Comparison of ENCODE assay signal across 9 mouse cellular contexts in the genomic region with DNA sequence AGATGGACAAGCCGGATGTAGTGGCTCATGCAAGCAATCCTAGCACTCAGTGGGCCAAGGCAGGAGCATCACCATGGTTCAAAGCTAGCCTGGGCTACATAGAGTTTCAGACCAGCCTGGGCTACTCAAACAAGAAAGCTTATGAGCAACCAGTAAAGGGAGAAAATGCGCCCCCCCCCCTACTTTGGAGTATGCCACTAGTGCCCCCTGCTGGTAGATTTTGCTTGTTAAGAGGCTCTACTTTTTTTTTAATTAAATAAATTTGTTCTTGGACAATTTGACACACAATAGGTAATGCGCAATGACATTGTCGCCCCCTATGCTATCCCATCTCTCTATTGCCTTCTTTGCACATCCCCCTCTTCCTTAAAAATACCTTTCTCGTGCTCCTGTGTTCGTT. TPM values are rescaled to one million over a fixed set of nuclear protein-coding genes. Genes with fewer than 3 reads are reported as not detected.
DNase-seq lines count a peak whose midpoint lies in the region; ATAC-seq and TF ChIP-seq lines count a peak whose summit lies in the region.
"Had no signal": no experiment of that assay in that cellular context is flagged by ENCODE, and none has a peak within 500 bp of the region (broad histone marks: within the 10 kb centered on the region; RNA-seq: fewer than 3 reads in every experiment).

No protein-coding gene starts in this region.

- WGBS in kidney, postnatal 0 days: 63% methylated on average over 6 of the region's 6 CpGs
- 63% methylated on average over 6 of the region's 6 CpGs for WGBS in kidney, embryonic 16.5 days
- WGBS in neural tube, embryonic 11.5 days: 62% methylated on average over 6 of the region's 6 CpGs

- H3K9ac ChIP-seq in kidney, postnatal 0 days (ENCODE audit: low read depth, low read length): no peak overlapping the region
- H3K9ac ChIP-seq in kidney, embryonic 16.5 days (replicated peaks; ENCODE audit: low read length): no peak overlapping the region
- H3K9ac ChIP-seq in neural tube, embryonic 11.5 days (ENCODE audit: low read length): no peak overlapping the region

- no peaks in the 10 kb centered on the region for H3K36me3 ChIP-seq in kidney, postnatal 0 days (ENCODE audit: insufficient read depth, low read length)
- H3K36me3 ChIP-seq in kidney, embryonic 16.5 days (ENCODE audit: insufficient read depth, low read length): no peaks in the 10 kb centered on the region
- H3K36me3 ChIP-seq in neural tube, embryonic 11.5 days (ENCODE audit: control insufficient read depth, insufficient read depth, low read length): no peaks in the 10 kb centered on the region

- peak; percentile 58 for DNase-seq in adrenal gland, postnatal 14 days
- DNase-seq in adrenal gland, postnatal 4 days (ENCODE audit: low spot score in 2 of 2): no peak
- peak; percentile 62 for DNase-seq in kidney, postnatal 0 days (ENCODE audit: low spot score)
- DNase-seq in B cell, adult 2 months: peak; percentile 56 to 59
- peak; percentile 80 for DNase-seq in embryo, embryonic 11 days
- peak; percentile 63 for DNase-seq in neural tube, embryonic 11.5 days (ENCODE audit: low spot score)
- DNase-seq in frontal cortex, postnatal 36 days (ENCODE audit: low spot score in 2 of 2): no peak

- H3K4me1 ChIP-seq in kidney, postnatal 0 days (replicated peaks; ENCODE audit: insufficient read depth, low read length): no peaks in the 10 kb centered on the region
- H3K4me1 ChIP-seq in kidney, embryonic 16.5 days (ENCODE audit: insufficient read depth, low read length): no peaks in the 10 kb centered on the region
- no peaks in the 10 kb centered on the region for H3K4me1 ChIP-seq in neural tube, embryonic 11.5 days (ENCODE audit: control insufficient read depth, insufficient read depth, low read length)

- H3K4me3 ChIP-seq in kidney, postnatal 0 days (replicated peaks; ENCODE audit: low read depth, low read length): no peak overlapping the region
- no peak overlapping the region for H3K4me3 ChIP-seq in kidney, embryonic 16.5 days (ENCODE audit: low read length)
- H3K4me3 ChIP-seq in neural tube, embryonic 11.5 days (ENCODE audit: low read depth, low read length): no peak overlapping the region

- H3K27me3 ChIP-seq in kidney, postnatal 0 days (ENCODE audit: insufficient read depth, low read length): no peaks in the 10 kb centered on the region
- no peaks in the 10 kb centered on the region for H3K27me3 ChIP-seq in kidney, embryonic 16.5 days (ENCODE audit: insufficient read depth, low read length)
- no peaks in the 10 kb centered on the region for H3K27me3 ChIP-seq in neural tube, embryonic 11.5 days (ENCODE audit: control insufficient read depth, insufficient read depth, low read length)

- no peaks in the 10 kb centered on the region for H3K9me3 ChIP-seq in kidney, postnatal 0 days (replicated peaks; ENCODE audit: low read length)
- H3K9me3 ChIP-seq in kidney, embryonic 16.5 days (ENCODE audit: low read length): no peaks in the 10 kb centered on the region
- no peaks in the 10 kb centered on the region for H3K9me3 ChIP-seq in neural tube, embryonic 11.5 days (ENCODE audit: control insufficient read depth, low read length)

- no peak for ATAC-seq in kidney, postnatal 0 days (replicated peaks; ENCODE audit: low FRiP score, low read depth)
- no peak for ATAC-seq in kidney, embryonic 16.5 days (ENCODE audit: low FRiP score, low TSS enrichment)
- no peak for ATAC-seq in neural tube, embryonic 11.5 days (ENCODE audit: insufficient read depth, low FRiP score, low TSS enrichment)

- H3K27ac ChIP-seq in kidney, postnatal 0 days: no peak overlapping the region
- H3K27ac ChIP-seq in kidney, embryonic 16.5 days (ENCODE audit: low read length): no peak overlapping the region
- no peak overlapping the region for H3K27ac ChIP-seq in neural tube, embryonic 11.5 days (ENCODE audit: low read depth, low read length)

- no peak overlapping the region for H3K4me2 ChIP-seq in kidney, postnatal 0 days (ENCODE audit: low read length)
- no peak overlapping the region for H3K4me2 ChIP-seq in kidney, embryonic 16.5 days (replicated peaks; ENCODE audit: low read depth, low read length)
- no peak overlapping the region for H3K4me2 ChIP-seq in neural tube, embryonic 11.5 days (ENCODE audit: low read depth)

- peak; percentile 76 for TF ChIP-seq CTCF in kidney, postnatal 0 days (IDR thresholded peaks at IDR 0.05; ENCODE audit: low read depth)

RNA-seq across cellular contexts. Expression of gene Slc47a1, which starts 9.9 kb away (rescaled TPM):
- total RNA-seq in adrenal gland, postnatal 14 days (2021): 1.7 and 6.8 TPM in 2 replicates
- total RNA-seq in adrenal gland, postnatal 4 days (2021): 10 to 100 TPM in 1 of 2 experiments, 1 to 10 TPM in 1; 5.3 to 11.5 TPM
- polyA plus RNA-seq in kidney, postnatal 0 days (2015; fragmentation: Nextera tagmentation; extraction: Ambion mirVana): 45.7 and 51.5 TPM in 2 replicates
- 39.5 and 48.8 TPM in 2 replicates for polyA plus RNA-seq in kidney, embryonic 16.5 days (2015; fragmentation: Nextera tagmentation; extraction: Ambion mirVana)
- polyA plus RNA-seq in neural tube, embryonic 11.5 days (2014; fragmentation: Nextera tagmentation; extraction: Ambion mirVana): 0.08 TPM in 1 of 2 replicates, not detected in the other

RNA-seq across cellular contexts. Expression of gene Slc47a2, which starts 45.4 kb away (rescaled TPM):
- not detected in 2 replicates for total RNA-seq in adrenal gland, postnatal 14 days (2021)
- under 1 TPM in 1 of 2 experiments, not detected in 1; 0.11 TPM for total RNA-seq in adrenal gland, postnatal 4 days (2021)
- 0.17 and 0.22 TPM in 2 replicates for polyA plus RNA-seq in kidney, postnatal 0 days (2015; fragmentation: Nextera tagmentation; extraction: Ambion mirVana)
- polyA plus RNA-seq in kidney, embryonic 16.5 days (2015; fragmentation: Nextera tagmentation; extraction: Ambion mirVana): 0.10 TPM in 1 of 2 replicates, not detected in the other
- polyA plus RNA-seq in neural tube, embryonic 11.5 days (2014; fragmentation: Nextera tagmentation; extraction: Ambion mirVana): not detected in 2 replicates
- total RNA-seq: gastrocnemius, postnatal 4 days had no signal

Comparison
In these comparisons a context has a peak if more than half of its experiments do, and no peak if none do; other contexts are left out.
1. DNase-seq: peak in adrenal gland, postnatal 14 days (single experiment), kidney, postnatal 0 days (single experiment), B cell, adult 2 months (2 of 2), embryo, embryonic 11 days (single experiment) and neural tube, embryonic 11.5 days (single experiment); none in adrenal gland, postnatal 4 days (0 of 2) and frontal cortex, postnatal 36 days (0 of 2).
2. RNA of gene Slc47a1, which starts 9.9 kb away (polyA plus RNA-seq): 39.5 to 48.8 TPM in kidney, embryonic 16.5 days and 45.7 to 51.5 TPM in kidney, postnatal 0 days; 0.08 TPM in neural tube, embryonic 11.5 days; every median in the first group is over 10 times any median in the second.